Mouse (Mus musculus): Measurements from ENCODE around the gene Hoxd9.

GRCm38 (mm10) chr2:74701949-74702819 is 4.7 kb downstream of the Hoxd9 start:
- TF ChIP-seq CTCF (IDR thresholded peaks at IDR 0.05; ENCODE audit: extremely low read depth, insufficient read depth, low read length) = peak; percentile 84
- no peak for TF ChIP-seq POLR2A (IDR thresholded peaks at IDR 0.05; ENCODE audit: extremely low read depth, insufficient read depth, low read length)

Measured in cortical plate, adult 2 months (tissue).